Mouse (Mus musculus): ENCODE measurements around the gene Hnrnpll. TPM values are rescaled to one million over a fixed set of nuclear protein-coding genes. Genes with fewer than 3 reads are reported as not detected.

The Hnrnpll gene
- polyA plus RNA-seq, 1 experiment: 33.8 TPM

DNA sequence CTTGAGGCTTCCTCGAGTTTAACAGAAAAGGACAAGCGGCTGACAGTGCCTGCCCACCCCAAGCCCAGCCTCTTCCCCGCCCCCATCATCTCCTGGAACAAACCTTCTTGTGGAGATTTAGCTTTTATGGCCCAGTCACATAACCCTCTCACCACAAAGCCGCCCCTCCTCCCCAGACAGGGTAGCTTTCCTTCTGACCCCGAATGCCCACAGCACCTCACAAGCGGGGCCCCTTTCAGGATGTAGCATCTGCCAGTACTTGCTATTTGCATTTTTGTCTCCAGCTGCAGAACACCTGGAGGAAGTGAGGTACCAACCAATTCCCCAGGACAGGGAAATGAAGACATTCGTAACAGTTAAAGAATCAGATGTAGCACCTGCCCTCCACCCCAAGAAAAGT, 79.6 kb downstream of the Hnrnpll start:
- no peaks in the 10 kb centered on the region for H3K36me3 ChIP-seq (ENCODE audit: control insufficient read depth, insufficient read depth)
- TF ChIP-seq USF1 (IDR thresholded peaks at IDR 0.05; ENCODE audit: low read depth): no peak
- no peak for TF ChIP-seq MYOG (IDR thresholded peaks at IDR 0.05; ENCODE audit: control insufficient read depth, extremely low read depth, insufficient read length)
- no peak for TF ChIP-seq CEBPB (IDR thresholded peaks at IDR 0.05; ENCODE audit: low read depth)
- TF ChIP-seq MAX (IDR thresholded peaks at IDR 0.05): no peak
- TF ChIP-seq FOSL1 (IDR thresholded peaks at IDR 0.05; ENCODE audit: insufficient read depth, low read length, poor library complexity, severe bottlenecking): no peak
- no peak for TF ChIP-seq CTCF (IDR thresholded peaks at IDR 0.05; ENCODE audit: control insufficient read depth, insufficient read depth, insufficient read length)
- TF ChIP-seq MYOD1 (IDR thresholded peaks at IDR 0.05; ENCODE audit: control insufficient read depth, insufficient read length, low read depth): no peak
- no peaks in the 10 kb centered on the region for H3K27me3 ChIP-seq (ENCODE audit: control insufficient read depth, insufficient read depth, insufficient read length)
- no peaks in the 10 kb centered on the region for H3K79me3 ChIP-seq (ENCODE audit: low read depth)
- H3ac ChIP-seq (ENCODE audit: control insufficient read depth, insufficient read length, low read depth): no peak overlapping the region
- no peak overlapping the region for H3K4me3 ChIP-seq (ENCODE audit: insufficient read depth, poor library complexity, severe bottlenecking)
- H3K79me2 ChIP-seq (ENCODE audit: control insufficient read depth, insufficient read depth): no peaks in the 10 kb centered on the region

DNA sequence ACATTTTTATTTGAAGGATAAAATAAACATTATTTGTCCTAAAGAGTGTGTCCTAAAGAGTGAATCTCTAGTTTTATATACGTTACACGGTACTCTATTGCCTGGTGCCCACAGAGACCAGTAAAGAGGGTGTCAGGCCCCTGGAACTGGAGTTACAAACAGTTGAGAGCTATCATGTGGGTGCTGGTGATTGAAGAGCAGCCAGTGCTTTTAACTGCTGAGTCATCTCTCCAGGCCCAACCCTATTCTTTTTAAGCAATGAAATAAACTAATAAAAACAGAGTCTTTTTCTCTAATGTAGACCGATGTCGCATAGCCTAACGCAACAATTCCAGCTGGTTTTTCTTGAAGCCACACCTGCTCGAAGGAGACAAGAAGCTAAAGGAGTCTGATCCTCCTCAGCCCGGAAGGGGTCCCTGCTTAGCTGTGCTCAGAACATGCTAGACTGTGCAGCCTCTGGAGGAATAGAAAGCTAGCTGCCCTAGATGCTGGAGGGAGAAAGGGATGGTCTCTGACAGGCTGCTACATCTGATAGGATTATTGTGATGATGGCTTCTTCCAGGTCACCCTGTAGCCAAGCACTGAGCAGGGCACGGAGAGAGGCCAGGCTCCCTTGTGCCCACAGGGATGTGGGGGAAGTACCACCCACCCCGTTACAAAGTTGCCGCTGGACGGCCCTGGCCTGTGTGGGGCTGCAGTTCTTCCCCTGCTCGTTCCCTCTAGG, 80.2 kb downstream of the Hnrnpll start:
- no peak overlapping the region for H3K4me3 ChIP-seq (ENCODE audit: insufficient read depth, poor library complexity, severe bottlenecking)

DNA sequence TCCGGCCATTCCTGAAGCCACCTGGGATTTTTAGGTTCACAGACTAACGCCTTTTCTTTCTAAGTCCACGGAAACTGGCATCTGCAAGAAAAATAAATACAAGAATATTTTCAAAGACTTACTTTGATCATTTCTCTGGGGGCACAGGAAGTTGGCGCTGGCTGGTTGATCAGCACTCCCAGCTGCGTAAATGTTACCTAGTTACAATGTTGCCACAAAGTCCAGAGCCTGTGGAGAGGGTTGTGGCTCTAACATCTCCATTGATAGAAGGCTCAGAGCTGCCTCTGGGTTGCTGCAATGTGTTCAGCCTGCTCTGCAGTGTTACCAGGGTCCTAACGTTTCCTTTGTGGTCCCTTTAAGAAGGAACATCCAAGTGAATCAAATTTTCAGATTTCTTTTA, 80.8 kb downstream of the Hnrnpll start:
- no peak overlapping the region for H3K4me3 ChIP-seq (ENCODE audit: insufficient read depth, poor library complexity, severe bottlenecking)
- H3K79me2 ChIP-seq (ENCODE audit: control insufficient read depth, insufficient read depth): no peaks in the 10 kb centered on the region
- H3K79me3 ChIP-seq (ENCODE audit: low read depth): no peaks in the 10 kb centered on the region
- no peaks in the 10 kb centered on the region for H3K27me3 ChIP-seq (ENCODE audit: control insufficient read depth, insufficient read depth, insufficient read length)
- no peaks in the 10 kb centered on the region for H3K36me3 ChIP-seq (ENCODE audit: control insufficient read depth, insufficient read depth)
- TF ChIP-seq USF1 (IDR thresholded peaks at IDR 0.05; ENCODE audit: low read depth) (no peak), CEBPB (IDR thresholded peaks at IDR 0.05; ENCODE audit: low read depth) (no peak), CTCF (IDR thresholded peaks at IDR 0.05; ENCODE audit: control insufficient read depth, insufficient read depth, insufficient read length) (no peak), MAX (IDR thresholded peaks at IDR 0.05) (no peak), MYOD1 (IDR thresholded peaks at IDR 0.05; ENCODE audit: control insufficient read depth, insufficient read length, low read depth) (no peak), FOSL1 (IDR thresholded peaks at IDR 0.05; ENCODE audit: insufficient read depth, low read length, poor library complexity, severe bottlenecking) (no peak), MYOG (IDR thresholded peaks at IDR 0.05; ENCODE audit: control insufficient read depth, extremely low read depth, insufficient read length) (no peak)
- H3ac ChIP-seq (ENCODE audit: control insufficient read depth, insufficient read length, low read depth): no peak overlapping the region

More for the DNA sequence above, 80.2 kb downstream of the Hnrnpll start:
- TF ChIP-seq MYOG (IDR thresholded peaks at IDR 0.05; ENCODE audit: control insufficient read depth, extremely low read depth, insufficient read length) (no peak), USF1 (IDR thresholded peaks at IDR 0.05; ENCODE audit: low read depth) (no peak), MYOD1 (IDR thresholded peaks at IDR 0.05; ENCODE audit: control insufficient read depth, insufficient read length, low read depth) (no peak), CTCF (IDR thresholded peaks at IDR 0.05; ENCODE audit: control insufficient read depth, insufficient read depth, insufficient read length) (no peak), MAX (IDR thresholded peaks at IDR 0.05) (no peak), CEBPB (IDR thresholded peaks at IDR 0.05; ENCODE audit: low read depth) (no peak), FOSL1 (IDR thresholded peaks at IDR 0.05; ENCODE audit: insufficient read depth, low read length, poor library complexity, severe bottlenecking) (no peak)
- no peaks in the 10 kb centered on the region for H3K79me3 ChIP-seq (ENCODE audit: low read depth)
- no peaks in the 10 kb centered on the region for H3K27me3 ChIP-seq (ENCODE audit: control insufficient read depth, insufficient read depth, insufficient read length)
- no peaks in the 10 kb centered on the region for H3K36me3 ChIP-seq (ENCODE audit: control insufficient read depth, insufficient read depth)
- H3K79me2 ChIP-seq (ENCODE audit: control insufficient read depth, insufficient read depth): no peaks in the 10 kb centered on the region
- no peak overlapping the region for H3ac ChIP-seq (ENCODE audit: control insufficient read depth, insufficient read length, low read depth)

DNA sequence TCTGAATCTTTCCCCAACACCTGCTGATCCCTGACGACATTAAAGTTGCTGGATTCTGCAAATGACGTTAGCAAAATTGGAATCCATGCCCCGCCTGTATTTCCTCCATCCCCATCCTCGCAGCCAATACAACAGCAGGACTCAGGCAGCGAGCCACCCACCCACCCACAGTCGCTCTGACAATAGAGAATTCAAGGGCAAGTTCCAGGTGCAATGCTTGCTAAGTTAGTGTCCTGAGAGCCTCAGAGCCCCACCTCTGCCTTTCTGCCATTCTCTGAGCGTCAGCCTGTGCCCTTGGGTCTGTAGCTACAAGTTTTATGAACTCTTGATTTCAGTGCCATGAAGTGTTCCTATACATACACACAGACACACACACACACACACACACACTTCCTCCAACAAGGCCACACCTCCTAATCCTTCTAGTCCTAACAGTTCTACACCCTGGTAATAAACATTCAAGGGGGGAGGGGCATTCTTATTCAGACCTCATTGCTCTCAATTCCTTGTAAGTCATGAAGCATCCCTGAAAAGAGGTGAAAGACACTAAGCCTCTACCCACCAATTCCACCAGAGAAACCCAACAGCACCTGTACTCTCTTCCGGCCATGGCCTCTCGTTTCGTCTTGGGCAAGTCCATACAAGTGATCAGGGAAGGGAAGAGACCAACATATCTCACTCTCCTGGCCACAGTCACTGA, 81.6 kb downstream of the Hnrnpll start:
- TF ChIP-seq CEBPB (IDR thresholded peaks at IDR 0.05; ENCODE audit: low read depth): no peak
- TF ChIP-seq MYOG (IDR thresholded peaks at IDR 0.05; ENCODE audit: control insufficient read depth, extremely low read depth, insufficient read length): no peak
- no peak for TF ChIP-seq MAX (IDR thresholded peaks at IDR 0.05)
- no peak for TF ChIP-seq MYOD1 (IDR thresholded peaks at IDR 0.05; ENCODE audit: control insufficient read depth, insufficient read length, low read depth)
- TF ChIP-seq FOSL1 (IDR thresholded peaks at IDR 0.05; ENCODE audit: insufficient read depth, low read length, poor library complexity, severe bottlenecking): no peak
- no peak for TF ChIP-seq CTCF (IDR thresholded peaks at IDR 0.05; ENCODE audit: control insufficient read depth, insufficient read depth, insufficient read length)
- no peak for TF ChIP-seq USF1 (IDR thresholded peaks at IDR 0.05; ENCODE audit: low read depth)
- Histone ChIP-seq H3K79me2 (ENCODE audit: control insufficient read depth, insufficient read depth) (no peaks in the 10 kb centered on the region), H3K27me3 (ENCODE audit: control insufficient read depth, insufficient read depth, insufficient read length) (no peaks in the 10 kb centered on the region), H3ac (ENCODE audit: control insufficient read depth, insufficient read length, low read depth) (no peak overlapping the region), H3K4me3 (ENCODE audit: insufficient read depth, poor library complexity, severe bottlenecking) (no peak overlapping the region), H3K79me3 (ENCODE audit: low read depth) (no peaks in the 10 kb centered on the region), H3K36me3 (ENCODE audit: control insufficient read depth, insufficient read depth) (no peaks in the 10 kb centered on the region)

Other genes starting within 250 kb of the Hnrnpll start
- gene Atl2, start 166.2 kb downstream of the Hnrnpll start, polyA plus RNA-seq (2012; fragmentation: generic; extraction: Trizol): 11.8 TPM
- gene Galm, start 65.1 kb upstream of the Hnrnpll start, polyA plus RNA-seq (2012; fragmentation: generic; extraction: Trizol): 3.7 TPM
- gene Srsf7, start 145.0 kb upstream of the Hnrnpll start, polyA plus RNA-seq (2012; fragmentation: generic; extraction: Trizol): 228 TPM
- gene Ttc39d, start 145.1 kb upstream of the Hnrnpll start, polyA plus RNA-seq (2012; fragmentation: generic; extraction: Trizol): 0.01 TPM
- gene Gemin6, start 162.1 kb upstream of the Hnrnpll start, polyA plus RNA-seq (2012; fragmentation: generic; extraction: Trizol): 28.4 TPM
- gene Morn2, start 227.9 kb upstream of the Hnrnpll start, polyA plus RNA-seq (2012; fragmentation: generic; extraction: Trizol): 12.4 TPM
- 6.1 TPM for gene Dhx57, start 228.1 kb upstream of the Hnrnpll start, polyA plus RNA-seq (2012; fragmentation: generic; extraction: Trizol)
- gene Arhgef33, start 245.1 kb upstream of the Hnrnpll start, polyA plus RNA-seq (2012; fragmentation: generic; extraction: Trizol): not detected

Data from C2C12 (cell line).